Mouse (Mus musculus) spleen, adult 2 months (tissue): ENCODE data around the gene Aldh1a3.

ENCODE experiments used
- CTCF ChIP-seq: fragments of 200-500 bp; IDR thresholded peaks from 2 replicates; pipeline ENCODE4 v1.5.1; 2011; ENCODE audit warnings: mild to moderate bottlenecking, inconsistent platforms; ENCODE audit not compliant: insufficient read depth, insufficient read length, insufficient replicate concordance; ENCODE audit errors: extremely low read depth
- POLR2A ChIP-seq: fragments of 200-500 bp; IDR thresholded peaks from 2 replicates; pipeline ENCODE4 v1.6.1; 2011; ENCODE audit warnings: low read depth, low read length, inconsistent platforms

DNA sequence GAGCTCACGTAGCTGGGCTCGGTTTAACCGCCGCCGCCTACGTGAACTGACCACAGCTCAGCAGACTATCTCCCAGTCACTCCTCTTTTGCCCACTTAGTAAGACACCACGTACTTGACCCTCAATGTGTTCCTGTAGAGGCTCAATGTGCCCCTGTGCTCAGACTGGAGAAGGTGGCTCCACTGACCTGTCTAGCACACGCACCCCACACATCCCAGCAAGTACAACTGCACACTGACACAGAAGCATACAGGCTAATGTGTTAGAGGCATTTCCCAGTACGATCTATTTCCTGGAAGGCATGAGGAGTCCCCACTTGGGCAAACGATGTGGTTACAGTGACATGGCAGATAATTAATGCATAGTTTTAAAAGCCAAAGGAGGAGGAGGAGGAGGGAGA lies 50.8 kb downstream of the Aldh1a3 start:
- TF ChIP-seq CTCF (no peak), POLR2A (no peak)
